Mouse (Mus musculus) thymus, adult 2 months (tissue): ENCODE results near the gene Myo1c.

Experiments used
- CTCF ChIP-seq: fragments of 200-500 bp; IDR thresholded peaks from 2 replicates; pipeline ENCODE4 v1.5.1; 2012; ENCODE audit warnings: mild to moderate bottlenecking, control low read depth, low read length, moderate library complexity, borderline replicate concordance; ENCODE audit not compliant: control insufficient read depth, poor library complexity, insufficient read depth; ENCODE audit errors: extremely low read depth
- POLR2A ChIP-seq: fragments of 200-500 bp; IDR thresholded peaks from 2 replicates; pipeline ENCODE4 v1.6.1; 2012; ENCODE audit warnings: mild to moderate bottlenecking, low read length, control low read depth, moderate library complexity; ENCODE audit not compliant: control insufficient read depth, poor library complexity, insufficient read depth; ENCODE audit errors: extremely low read depth

DNA sequence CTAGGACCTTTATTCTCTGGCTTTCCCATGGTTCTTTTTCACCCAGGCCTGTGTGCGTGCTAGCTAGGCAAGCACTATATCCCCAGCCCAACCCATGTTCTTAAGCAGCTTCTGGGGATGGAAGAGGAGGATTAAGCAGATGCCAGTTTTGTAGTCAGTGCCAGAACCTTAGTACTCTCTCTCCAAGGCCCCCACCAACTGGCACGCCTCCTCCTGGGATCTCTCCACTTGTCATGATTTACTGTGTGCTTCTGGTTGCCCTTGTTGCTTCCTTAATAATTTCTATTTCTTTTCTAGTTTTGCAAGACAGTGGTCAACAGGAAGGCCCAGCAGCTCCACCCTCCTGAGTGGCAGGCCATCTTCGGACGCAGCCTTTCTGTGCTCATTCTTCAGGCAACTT lies 24.5 kb upstream of the Myo1c start:
- no peak for TF ChIP-seq CTCF
- TF ChIP-seq POLR2A, result no peak
